Mouse (Mus musculus): Measurements from ENCODE around the gene Amn.
A peak's percentile ranks its signal among the peaks of the same experiment; 100 is the strongest.

The Amn gene

GRCm38 (mm10) chr12:111271406-111271805, 511 bp downstream of the Amn start:
- no peak for DNase-seq

- no peak for DNase-seq
Measured at GRCm38 (mm10) chr12:111271966-111272365, 1.1 kb downstream of the Amn start.

GRCm38 (mm10) chr12:111272420-111272819, 1.5 kb downstream of the Amn start:
- DNase-seq: peak; percentile 89

- DNase-seq: no peak
Measured at GRCm38 (mm10) chr12:111274006-111274405, 3.1 kb downstream of the Amn start.

GRCm38 (mm10) chr12:111274447-111275149, 3.7 kb downstream of the Amn start:
- no peak for DNase-seq

DNA sequence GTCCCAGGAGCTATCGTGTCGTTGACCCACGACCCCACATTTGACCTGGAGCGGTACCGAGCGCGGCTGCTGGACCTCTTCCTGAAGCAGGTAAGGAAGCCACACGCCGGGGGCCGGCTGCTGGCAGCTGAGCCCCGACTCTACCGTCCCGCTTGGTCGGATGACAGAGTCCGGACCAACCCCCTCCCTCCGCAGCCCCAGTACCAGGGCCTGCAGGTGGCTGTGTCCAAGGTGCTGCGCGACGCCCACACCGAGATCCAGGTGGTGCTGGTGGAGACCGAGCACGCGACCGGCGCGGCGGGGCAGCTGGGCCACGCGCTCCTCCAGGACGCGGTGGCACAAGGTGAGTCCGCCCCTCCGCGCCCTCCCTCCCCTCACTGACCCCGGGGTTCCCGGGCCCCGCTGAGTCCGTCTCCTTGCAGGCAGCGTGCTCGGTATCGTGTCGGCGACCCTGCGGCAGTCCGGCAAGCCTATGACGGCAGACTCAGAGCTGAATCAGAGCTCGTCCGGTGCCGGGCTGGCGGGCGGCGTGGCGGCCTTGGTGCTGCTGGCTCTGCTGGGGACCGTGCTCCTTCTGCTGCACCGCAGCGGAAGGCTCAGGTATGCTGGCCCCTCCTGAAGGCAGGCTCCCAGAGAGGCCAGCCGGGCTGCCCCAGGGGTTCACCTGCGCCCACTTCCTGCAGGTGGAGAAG, 4.4 kb downstream of the Amn start:
- DNase-seq: no peak

DNA sequence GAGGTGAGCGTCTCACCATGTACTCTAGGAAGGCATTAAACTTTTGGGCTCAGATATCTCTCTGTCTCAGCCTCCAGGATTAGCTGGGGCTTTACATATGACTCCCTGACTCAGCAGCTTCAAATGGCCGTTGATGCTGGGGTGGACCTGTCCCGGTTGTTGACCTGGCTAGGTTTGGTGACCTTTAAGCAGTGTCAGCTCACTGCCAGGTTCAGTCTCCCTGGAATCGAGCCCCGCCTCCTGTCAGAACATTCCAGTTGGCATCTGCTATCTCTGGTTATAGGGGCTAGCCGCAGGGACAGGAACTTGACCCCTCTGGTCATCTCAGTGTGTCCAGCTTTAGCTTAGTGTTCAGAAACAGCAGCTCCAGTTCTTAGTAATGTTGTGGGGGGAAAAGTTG, 5.5 kb downstream of the Amn start:
- DNase-seq: no peak

GRCm38 (mm10) chr12:111283573-111283972, 12.7 kb downstream of the Amn start:
- no peak for DNase-seq

DNA sequence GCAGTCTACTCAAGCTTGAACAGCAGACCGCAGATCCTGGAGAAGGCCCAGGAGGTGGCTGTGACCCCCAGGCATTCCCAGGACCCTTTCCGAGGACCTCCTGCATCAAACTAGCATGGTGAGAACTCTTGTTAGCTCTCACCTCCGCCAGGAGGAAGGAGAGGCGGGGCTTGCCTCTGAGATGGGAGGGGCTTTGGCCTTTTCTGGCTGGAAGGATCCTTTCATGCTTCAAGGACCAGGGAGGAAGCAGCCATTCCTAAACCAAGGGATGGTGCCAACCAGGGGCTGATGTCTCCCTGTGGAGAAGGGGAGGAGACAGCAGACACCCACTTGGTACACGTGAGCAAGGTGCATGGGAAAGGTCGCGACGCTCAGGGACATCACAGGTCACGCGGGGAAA, 13.6 kb downstream of the Amn start:
- DNase-seq: no peak

GRCm38 (mm10) chr12:111293025-111293424, 22.1 kb downstream of the Amn start:
- no peak for DNase-seq

GRCm38 (mm10) chr12:111301322-111302017, 30.6 kb downstream of the Amn start:
- no peak for DNase-seq

- DNase-seq: no peak
Measured at GRCm38 (mm10) chr12:111302018-111302345, 31.1 kb downstream of the Amn start.

GRCm38 (mm10) chr12:111303702-111304337, 32.9 kb downstream of the Amn start:
- no peak for DNase-seq

- no peak for DNase-seq
Measured at GRCm38 (mm10) chr12:111306821-111307220, 35.9 kb downstream of the Amn start.

DNA sequence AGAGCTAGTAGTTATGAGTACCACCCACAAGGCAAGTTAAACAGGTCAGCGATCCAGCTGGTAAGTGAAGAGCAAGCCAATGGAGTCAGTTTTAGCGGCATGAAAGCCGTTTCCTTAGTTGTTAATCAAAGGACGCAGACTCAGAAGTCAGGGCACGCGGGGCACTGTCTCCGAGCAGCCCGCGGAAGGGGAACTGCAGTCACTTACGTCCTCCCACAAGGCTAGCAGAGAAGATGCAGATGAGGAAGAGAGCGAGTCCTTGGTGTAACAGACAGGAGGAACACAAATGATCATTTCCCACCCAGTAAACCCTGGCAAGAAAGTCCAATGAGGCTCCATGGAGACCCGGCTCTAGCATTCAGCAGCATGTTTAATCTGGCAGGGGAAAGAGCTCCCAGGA, 38.4 kb downstream of the Amn start:
- DNase-seq: no peak

- DNase-seq: no peak
Measured at GRCm38 (mm10) chr12:111309931-111310330, 39.0 kb downstream of the Amn start.

GRCm38 (mm10) chr12:111311775-111312174, 40.9 kb downstream of the Amn start:
- no peak for DNase-seq

- no peak for DNase-seq
Measured at GRCm38 (mm10) chr12:111314273-111314672, 43.4 kb downstream of the Amn start.

DNA sequence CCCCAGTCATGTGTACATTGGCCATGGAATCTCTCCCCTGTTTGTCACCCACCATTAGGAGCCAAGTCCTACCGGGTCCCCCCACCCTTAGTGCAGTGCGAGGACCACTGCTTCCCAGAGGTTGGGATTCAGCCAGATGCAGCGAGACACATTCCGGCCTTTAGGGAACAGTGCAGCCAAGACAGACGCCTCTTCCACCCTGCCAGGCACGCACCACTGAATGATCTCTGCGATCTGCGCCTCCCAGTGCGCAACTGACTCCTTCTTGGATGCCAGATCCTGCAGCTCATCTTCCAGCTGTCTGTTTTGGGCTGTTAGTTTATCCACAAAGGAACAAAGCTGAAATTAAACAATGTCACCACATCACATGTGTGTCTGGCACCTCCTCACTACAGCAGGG, 46.8 kb downstream of the Amn start:
- DNase-seq: no peak

DNA sequence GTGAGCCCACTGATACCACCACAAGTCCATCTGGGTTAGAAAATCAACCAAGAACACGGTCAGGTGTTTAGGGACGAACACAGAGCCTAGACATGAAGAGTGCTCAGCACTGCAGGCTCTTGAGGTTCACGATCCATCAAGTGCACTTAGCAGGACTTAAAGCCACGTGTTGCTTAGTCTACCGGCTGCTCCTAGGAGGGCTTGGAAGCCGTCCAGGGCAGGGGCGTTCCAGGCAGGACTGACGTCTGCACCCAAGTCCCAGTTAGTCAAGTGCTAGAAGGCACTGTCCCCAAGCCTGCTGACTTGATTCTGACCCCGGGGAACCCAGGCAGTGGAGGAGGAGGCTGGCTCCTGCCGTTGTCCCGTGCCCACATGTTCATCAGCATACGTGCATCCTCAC, 49.7 kb downstream of the Amn start:
- DNase-seq: peak; percentile 87

DNA sequence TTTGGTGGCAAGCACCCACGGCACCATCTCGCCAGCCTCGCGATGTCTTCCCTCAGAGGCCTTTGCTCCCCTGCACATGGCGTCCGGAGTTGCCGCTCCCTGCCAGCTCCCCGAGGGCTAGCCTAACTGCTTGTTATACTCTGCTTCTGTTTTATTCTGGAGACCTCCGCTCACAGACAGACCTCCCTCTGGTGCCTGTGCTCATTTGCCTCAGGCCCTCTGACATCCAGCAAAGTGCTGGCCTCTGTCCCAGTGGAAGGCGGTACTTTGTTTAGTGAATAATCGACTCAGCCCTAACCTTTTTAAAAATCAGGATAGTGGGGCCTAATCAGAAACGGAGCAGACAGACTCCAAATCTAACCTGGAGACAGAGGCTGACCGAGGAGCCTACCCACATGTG, 50.9 kb downstream of the Amn start:
- DNase-seq: no peak

DNA sequence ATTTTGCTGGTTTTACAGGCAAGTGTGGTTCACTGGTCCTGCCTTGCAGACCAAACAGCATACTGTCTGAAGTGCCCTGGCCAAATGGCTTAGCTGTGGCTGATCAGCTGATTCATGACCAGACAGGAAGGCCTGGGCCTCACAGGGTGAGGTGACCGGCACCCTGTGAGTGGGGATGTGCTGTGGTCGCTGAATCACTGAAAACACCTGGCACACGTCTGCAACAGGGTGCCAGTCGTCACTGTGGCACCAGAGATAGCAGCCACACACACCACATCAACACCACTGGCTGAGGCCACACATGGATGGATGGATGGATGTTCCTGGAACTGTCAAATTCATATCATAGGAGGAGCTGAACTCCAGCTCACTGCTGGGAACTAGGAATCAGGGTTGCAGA, 52.5 kb downstream of the Amn start:
- DNase-seq: no peak

DNA sequence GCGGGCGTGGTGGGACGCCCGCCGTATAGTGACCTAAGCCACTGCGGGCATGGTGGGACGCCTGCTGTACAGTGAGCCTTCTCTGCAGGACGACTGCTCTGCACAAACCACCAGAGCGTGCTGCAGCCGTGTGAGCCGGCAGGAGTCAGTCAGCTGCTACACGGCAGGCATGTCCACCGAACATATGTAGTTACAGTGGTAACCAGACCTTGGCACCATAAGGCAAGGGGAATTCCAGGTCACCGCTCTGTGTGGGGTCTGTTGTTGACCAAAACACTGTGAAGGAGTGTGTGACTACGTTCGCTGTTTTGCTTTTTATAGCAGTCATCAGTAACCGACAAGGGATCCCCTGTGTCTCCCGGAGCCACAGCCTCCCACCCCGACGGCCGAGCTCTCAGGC, 53.6 kb downstream of the Amn start:
- no peak for DNase-seq

DNA sequence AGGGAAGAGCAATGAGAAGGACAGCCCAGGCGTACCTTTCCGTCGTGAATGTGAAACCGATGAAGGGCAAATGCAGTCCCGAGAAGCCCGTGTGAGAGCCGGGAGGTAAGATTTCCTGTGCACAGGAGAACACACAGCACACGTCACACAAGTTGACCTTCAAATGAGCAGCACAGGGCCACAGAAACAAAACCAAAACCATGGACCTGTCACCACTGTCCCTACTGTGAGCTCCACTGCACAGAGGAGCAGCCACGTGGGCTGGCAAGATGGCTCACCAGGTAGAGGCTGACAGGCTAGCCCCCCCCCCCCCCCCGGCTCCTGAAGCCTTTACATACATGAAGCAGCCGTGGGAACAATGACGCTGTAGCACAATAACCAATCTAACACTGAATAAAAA, 54.1 kb downstream of the Amn start:
- no peak for DNase-seq

Measured in lung, postnatal 36 days (tissue).